Mouse (Mus musculus) myocyte (in vitro differentiated cells): ENCODE measurements around the gene Gpr182.

ENCODE experiments used
- MYOD1 ChIP-seq, 3 experiments: IDR thresholded peaks; one replicate each; pipeline ENCODE4 v1.6.1; 2011; ENCODE audit warnings: control low read depth in 2 of 3, low read depth in 2 of 3, mild to moderate bottlenecking in 2 of 3, moderate library complexity in 1 of 3; ENCODE audit not compliant: insufficient read length in 2 of 3, control insufficient read depth in 1 of 3
- TCF12 ChIP-seq: IDR thresholded peaks from one replicate; pipeline ENCODE4 v1.6.1; 2011; ENCODE audit warnings: mild to moderate bottlenecking, control low read depth; ENCODE audit not compliant: poor library complexity, insufficient read depth, severe bottlenecking

- TF ChIP-seq TCF12 (no peak), MYOD1 (IDR thresholded peaks at IDR 0.05; ENCODE audit: control insufficient read depth in 1 of 3, insufficient read length in 2 of 3, low read depth in 2 of 3) (no peak)
These were observed 15.0 kb upstream of the Gpr182 start for GRCm38 (mm10) chr10:127766564-127766963.
